23 mouse cellular contexts compared by ENCODE assay signal in genomic region chr7:55339879-55340278, GRCm38 (mm10).
"Had no signal": no experiment of that assay in that cellular context is flagged by ENCODE, and none has a peak within 500 bp of the region (broad histone marks: within the 10 kb centered on the region; RNA-seq: fewer than 3 reads in every experiment).

No protein-coding gene starts in this region.

- ATAC-seq: liver, embryonic 12.5 days had no signal

- DNase-seq: kidney, adult 11 months; kidney, adult 8-10 months; kidney, postnatal 10 days; kidney, postnatal 36 days; layer of hippocampus, postnatal 36 days; liver; lung, adult 18-20 months; lung, postnatal 10 days; lung, postnatal 36 days; retina, postnatal 1 day; thymus, adult 18-20 months; thymus, postnatal 36 days had no signal

- H3K27me3 ChIP-seq: kidney, embryonic 15.5 days; limb, embryonic 13.5 days; liver, embryonic 12.5 days; liver, embryonic 15.5 days; lung, embryonic 15.5 days; megakaryocyte, embryonic 14.5 days; neural tube, embryonic 13.5 days had no signal

- H3K9ac ChIP-seq: kidney, embryonic 15.5 days; limb, embryonic 13.5 days; liver, embryonic 12.5 days; liver, embryonic 15.5 days; lung, embryonic 15.5 days; neural tube, embryonic 13.5 days had no signal

- H3K4me3 ChIP-seq: kidney, embryonic 15.5 days; left cerebral cortex, adult 2 months; limb, embryonic 10.5 days; limb, embryonic 13.5 days; liver, embryonic 12.5 days; liver, embryonic 15.5 days; lung, embryonic 15.5 days; megakaryocyte, embryonic 14.5 days; myocyte; neural tube, embryonic 13.5 days had no signal

- H3K4me2 ChIP-seq: kidney, embryonic 15.5 days; limb, embryonic 13.5 days; liver, embryonic 12.5 days; liver, embryonic 15.5 days; lung, embryonic 15.5 days; midbrain, embryonic 11.5 days; neural tube, embryonic 13.5 days had no signal

- H3K27ac ChIP-seq: kidney, embryonic 15.5 days; left cerebral cortex, adult 2 months; limb, embryonic 10.5 days; limb, embryonic 13.5 days; liver, embryonic 12.5 days; liver, embryonic 15.5 days; lung, embryonic 15.5 days; neural tube, embryonic 13.5 days had no signal

- H3K4me1 ChIP-seq: kidney, embryonic 15.5 days; limb, embryonic 10.5 days; limb, embryonic 13.5 days; liver, embryonic 12.5 days; liver, embryonic 15.5 days; lung, embryonic 15.5 days; neural tube, embryonic 13.5 days had no signal

- H3K36me3 ChIP-seq: kidney, embryonic 15.5 days; limb, embryonic 10.5 days; limb, embryonic 13.5 days; liver, embryonic 12.5 days; liver, embryonic 15.5 days; lung, embryonic 15.5 days; neural tube, embryonic 13.5 days had no signal

- H3K9me3 ChIP-seq: kidney, embryonic 15.5 days; limb, embryonic 10.5 days; limb, embryonic 13.5 days; liver, embryonic 12.5 days; liver, embryonic 15.5 days; lung, embryonic 15.5 days; megakaryocyte, embryonic 14.5 days; neural tube, embryonic 13.5 days had no signal
